Mouse (Mus musculus) MEL (cell line): ENCODE data around the gene Med9. TPM values are rescaled to one million over a fixed set of nuclear protein-coding genes. Genes with fewer than 3 reads are reported as not detected.

Experiments
- DNase-seq: peaks from one replicate; pipeline ENCODE4 v3.0.0; 2011; ENCODE audit warnings: low read depth, low spot score
- H3K27ac ChIP-seq: 2 replicates; pipeline ENCODE4 v1.5.1; 2012; ENCODE audit warnings: low read depth, mild to moderate bottlenecking, control low read depth, low read length, moderate library complexity; ENCODE audit not compliant: control insufficient read depth
- H3K27me3 ChIP-seq, 2 experiments: fragments of 150-350 bp in 1 of 2; sonication (generic) in 1 of 2; 2 replicates each; pipeline ENCODE4 v1.6.1; 2012; ENCODE audit warnings: low read length in 2 of 2, mild to moderate bottlenecking in 2 of 2, improper control_type of control experiment in 1 of 2, moderate library complexity in 1 of 2; ENCODE audit not compliant: insufficient read depth in 2 of 2, control insufficient read depth in 1 of 2
- H3K36me3 ChIP-seq, 2 experiments: 2 replicates each; pipeline ENCODE4 v1.6.1; 2012 to 2014; ENCODE audit warnings: low read length in 2 of 2, improper control_type of control experiment in 1 of 2, inconsistent platforms in 1 of 2, mild to moderate bottlenecking in 1 of 2; ENCODE audit not compliant: insufficient read depth in 2 of 2, control insufficient read depth in 1 of 2
- H3K4me1 ChIP-seq, 2 experiments: fragments of 150-350 bp in 1 of 2; sonication (generic) in 1 of 2; 2 replicates each; pipeline ENCODE4 v1.6.1; 2012; ENCODE audit warnings: low read length in 2 of 2, improper control_type of control experiment in 1 of 2, mild to moderate bottlenecking in 1 of 2; ENCODE audit not compliant: insufficient read depth in 2 of 2, control insufficient read depth in 1 of 2
- H3K4me3 ChIP-seq, 2 experiments: fragments of 150-350 bp in 1 of 2; sonication (generic) in 1 of 2; 2 replicates each; pipeline ENCODE4 v1.5.1; 2012; ENCODE audit warnings: low read depth in 2 of 2, low read length in 2 of 2, mild to moderate bottlenecking in 2 of 2, moderate library complexity in 2 of 2, control low read depth in 1 of 2, improper control_type of control experiment in 1 of 2; ENCODE audit not compliant: control insufficient read depth in 1 of 2, insufficient read depth in 1 of 2
- H3K79me2 ChIP-seq: 2 replicates; pipeline ENCODE4 v1.6.1; 2012; ENCODE audit warnings: mild to moderate bottlenecking, low read length, moderate library complexity; ENCODE audit not compliant: control insufficient read depth, poor library complexity, insufficient read depth
- H3K9ac ChIP-seq: 2 replicates; pipeline ENCODE4 v1.6.1; 2012; ENCODE audit warnings: low read depth, mild to moderate bottlenecking, control low read depth, low read length, moderate library complexity; ENCODE audit not compliant: control insufficient read depth, poor library complexity, severe bottlenecking
- H3K9me3 ChIP-seq: fragments of 150-350 bp; sonication (generic); replicated peaks from 2 replicates; pipeline ENCODE4 v1.6.1; 2012; ENCODE audit warnings: mild to moderate bottlenecking, low read length, improper control_type of control experiment, moderate library complexity; ENCODE audit not compliant: insufficient read depth
- BHLHE40 ChIP-seq: IDR thresholded peaks from 2 replicates; pipeline ENCODE4 v1.6.1; 2012; ENCODE audit warnings: low read depth, mild to moderate bottlenecking, inconsistent platforms, low read length, improper control_type of control experiment, borderline replicate concordance
- CHD2 ChIP-seq: IDR thresholded peaks from 2 replicates; pipeline ENCODE4 v1.6.1; 2011; ENCODE audit warnings: low read length, improper control_type of control experiment
- CTCF ChIP-seq, 3 experiments: IDR thresholded peaks in 2 of 3; conservative IDR thresholded peaks in 1 of 3; 2 replicates each; pipeline ENCODE4 v1.5.1; 2011 to 2012; ENCODE audit warnings: low read length in 3 of 3, low read depth in 2 of 3, mild to moderate bottlenecking in 2 of 3, improper control_type of control experiment in 1 of 3, inconsistent platforms in 1 of 3, mixed read lengths in 1 of 3, moderate library complexity in 1 of 3; ENCODE audit not compliant: control insufficient read depth in 1 of 3, insufficient read depth in 1 of 3, poor library complexity in 1 of 3, severe bottlenecking in 1 of 3
- E2F4 ChIP-seq: IDR thresholded peaks from 2 replicates; pipeline ENCODE4 v1.6.1; 2011; ENCODE audit warnings: low read depth, low read length, improper control_type of control experiment, borderline replicate concordance
- GABPA ChIP-seq: IDR thresholded peaks from 2 replicates; pipeline ENCODE4 v1.6.1; 2012; ENCODE audit warnings: low read depth, mild to moderate bottlenecking, inconsistent platforms, low read length, improper control_type of control experiment, moderate library complexity
- GATA1 ChIP-seq: IDR thresholded peaks from 2 replicates; pipeline ENCODE4 v1.6.1; 2011; ENCODE audit warnings: low read depth, low read length, improper control_type of control experiment
- HCFC1 ChIP-seq: IDR thresholded peaks from 2 replicates; pipeline ENCODE4 v1.6.1; 2012; ENCODE audit warnings: low read depth, mild to moderate bottlenecking, inconsistent platforms, low read length, improper control_type of control experiment, moderate library complexity
- MAX ChIP-seq: IDR thresholded peaks from 2 replicates; pipeline ENCODE4 v1.6.1; 2011; ENCODE audit warnings: low read length, improper control_type of control experiment
- MXI1 ChIP-seq: IDR thresholded peaks from 2 replicates; pipeline ENCODE4 v1.6.1; 2011; ENCODE audit warnings: mild to moderate bottlenecking, low read depth, low read length, improper control_type of control experiment
- MYC ChIP-seq: IDR thresholded peaks from 2 replicates; pipeline ENCODE4 v1.6.1; 2011; ENCODE audit warnings: low read depth, mild to moderate bottlenecking, low read length, improper control_type of control experiment, moderate library complexity
- NRF1 ChIP-seq: IDR thresholded peaks from 2 replicates; pipeline ENCODE4 v1.6.1; 2014; ENCODE audit warnings: low read depth, mild to moderate bottlenecking, inconsistent platforms, low read length, improper control_type of control experiment, moderate library complexity; ENCODE audit not compliant: poor library complexity, insufficient read depth, severe bottlenecking
- POLR2AphosphoS2 ChIP-seq: IDR thresholded peaks from 2 replicates; pipeline ENCODE4 v1.6.1; 2011; ENCODE audit warnings: low read length, improper control_type of control experiment
- POLR2AphosphoS5 ChIP-seq: IDR thresholded peaks from 2 replicates; pipeline ENCODE4 v1.6.1; 2012; ENCODE audit warnings: low read depth, borderline replicate concordance, mild to moderate bottlenecking, inconsistent platforms, low read length, moderate library complexity, mixed read lengths
- RAD21 ChIP-seq: IDR thresholded peaks from 2 replicates; pipeline ENCODE4 v1.6.1; 2011; ENCODE audit warnings: mild to moderate bottlenecking, low read depth, low read length, improper control_type of control experiment
- RCOR1 ChIP-seq: IDR thresholded peaks from 2 replicates; pipeline ENCODE4 v1.6.1; 2012; ENCODE audit warnings: low read depth, mild to moderate bottlenecking, inconsistent platforms, low read length, improper control_type of control experiment
- SIN3A ChIP-seq: IDR thresholded peaks from 2 replicates; pipeline ENCODE4 v1.6.1; 2012; ENCODE audit warnings: low read length, improper control_type of control experiment, inconsistent platforms
- SMC3 ChIP-seq: IDR thresholded peaks from 2 replicates; pipeline ENCODE4 v1.6.1; 2011; ENCODE audit warnings: low read depth, low read length, improper control_type of control experiment
- TBP ChIP-seq: IDR thresholded peaks from 2 replicates; pipeline ENCODE4 v1.8.0; 2011; ENCODE audit warnings: low read depth, low read length, improper control_type of control experiment
- TCF12 ChIP-seq: IDR thresholded peaks from 2 replicates; pipeline ENCODE4 v1.6.1; 2014; ENCODE audit warnings: low read depth, mild to moderate bottlenecking, inconsistent platforms, low read length, improper control_type of control experiment, moderate library complexity
- UBTF ChIP-seq: IDR thresholded peaks from 2 replicates; pipeline ENCODE4 v1.6.1; 2012; ENCODE audit warnings: low read depth, mild to moderate bottlenecking, inconsistent platforms, low read length, improper control_type of control experiment, moderate library complexity, borderline replicate concordance; ENCODE audit not compliant: insufficient read depth
- USF1 ChIP-seq: IDR thresholded peaks from 2 replicates; pipeline ENCODE4 v1.6.1; 2014; ENCODE audit warnings: low read depth, mild to moderate bottlenecking, inconsistent platforms, low read length, improper control_type of control experiment, moderate library complexity
- ZC3H11A ChIP-seq: IDR thresholded peaks from 2 replicates; pipeline ENCODE4 v1.6.1; 2012; ENCODE audit warnings: low read depth, mild to moderate bottlenecking, inconsistent platforms, low read length, improper control_type of control experiment
- ZNF384 ChIP-seq: IDR thresholded peaks from 2 replicates; pipeline ENCODE4 v1.6.1; 2012; ENCODE audit warnings: low read depth, mild to moderate bottlenecking, inconsistent platforms, low read length, improper control_type of control experiment
- polyA plus RNA-seq, 2 experiments: library from polyadenylated mRNA; stranded (reverse) in 1 of 2; unstranded in 1 of 2; fragments of >175 nt in 1 of 2; fragments of >200 nt in 1 of 2; gene quantifications; 2 replicates each; pipeline versions ENCODE4 v1.2.1 to v1.2.4; 2012; ENCODE audit warnings: low replicate concordance in 2 of 2, low read depth in 1 of 2; ENCODE audit not compliant: insufficient read length in 2 of 2, insufficient read depth in 1 of 2, missing spikeins in 1 of 2
- total RNA-seq: library from RNA; depleted of rRNA; stranded (reverse); fragments of 300-350 nt; gene quantifications from 2 replicates; pipeline ENCODE4 v1.2.3, GENCODE M21; 2012

Gene Med9
- total and polyA plus RNA-seq, 3 experiments = 46.8 to 48.4 TPM; not detected in 1

DNA sequence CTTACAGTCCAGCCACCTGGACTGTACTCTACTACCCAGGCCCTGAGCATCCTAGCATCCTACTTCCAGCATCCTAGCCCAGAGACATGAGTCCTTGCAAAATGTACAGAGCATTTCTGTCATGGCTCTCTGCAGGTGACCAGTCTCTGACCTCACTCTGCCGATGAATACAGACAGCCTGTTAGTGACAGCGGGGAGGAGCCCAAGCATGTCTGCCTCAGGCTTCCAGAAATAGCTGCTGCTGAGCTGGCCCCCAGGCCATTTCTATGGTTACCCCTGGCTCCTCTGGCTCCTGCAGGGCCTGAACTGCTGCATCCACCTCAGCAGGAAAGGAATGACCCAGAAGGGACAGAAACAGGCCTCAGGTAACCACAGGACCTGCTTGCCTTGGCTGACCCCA, 23.7 kb downstream of the Med9 start:
- no peak overlapping the region for H3K27ac ChIP-seq
- H3K4me1 ChIP-seq = no peaks in the 10 kb centered on the region
- no peak for DNase-seq
- no peaks in the 10 kb centered on the region for H3K27me3 ChIP-seq
- no peak for TF ChIP-seq MAX
- no peak for TF ChIP-seq NRF1
- no peak for TF ChIP-seq GABPA
- TF ChIP-seq UBTF = no peak
- TF ChIP-seq ZC3H11A = no peak
- no peak for TF ChIP-seq ZNF384
- TF ChIP-seq CTCF (IDR thresholded peaks at IDR 0.05 in 2 of 3, conservative IDR thresholded peaks at IDR 0.05 in 1 of 3; ENCODE audit: control insufficient read depth in 1 of 3, insufficient read depth in 1 of 3, low read depth in 2 of 3, low read length in 3 of 3, poor library complexity in 1 of 3, severe bottlenecking in 1 of 3) = no peak
- no peak for TF ChIP-seq MYC
- no peak for TF ChIP-seq MXI1
- no peak for TF ChIP-seq HCFC1
- TF ChIP-seq BHLHE40 = no peak
- no peak for TF ChIP-seq GATA1
- TF ChIP-seq POLR2AphosphoS2 = no peak
- TF ChIP-seq TCF12 = no peak
- no peak for TF ChIP-seq RCOR1
- TF ChIP-seq SMC3 = no peak
- TF ChIP-seq CHD2 = no peak
- no peak for TF ChIP-seq POLR2AphosphoS5
- TF ChIP-seq, all 39 proteins: peak for 0
- H3K9me3 ChIP-seq = no peaks in the 10 kb centered on the region
- H3K4me3 ChIP-seq = no peak overlapping the region
- no peaks in the 10 kb centered on the region for H3K79me2 ChIP-seq
- H3K36me3 ChIP-seq = no peaks in the 10 kb centered on the region
- H3K9ac ChIP-seq = no peak overlapping the region

DNA sequence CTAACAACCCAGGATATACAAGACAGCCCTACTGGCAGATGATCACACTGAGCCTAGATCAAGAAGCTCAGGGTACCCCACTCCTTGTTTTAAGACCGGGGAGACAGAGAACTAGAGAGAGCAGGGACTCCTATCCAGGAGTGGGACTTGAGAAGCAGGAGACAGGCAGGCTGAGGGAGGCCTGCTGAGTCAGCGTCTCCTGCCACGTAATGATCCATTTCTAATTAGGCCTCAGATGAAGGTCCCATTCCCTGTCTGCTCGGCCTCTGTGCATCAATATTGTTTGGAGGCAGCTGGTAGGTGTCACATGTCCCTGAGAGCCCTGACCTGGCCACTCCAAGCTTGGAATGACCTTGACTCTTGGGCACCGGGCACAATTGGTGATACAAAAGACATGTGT, 25.4 kb downstream of the Med9 start:
- Histone ChIP-seq H3K27me3 (no peaks in the 10 kb centered on the region), H3K27ac (no peak overlapping the region), H3K79me2 (no peaks in the 10 kb centered on the region), H3K36me3 (no peaks in the 10 kb centered on the region), H3K4me3 (no peak overlapping the region), H3K9me3 (no peaks in the 10 kb centered on the region), H3K4me1 (no peaks in the 10 kb centered on the region), H3K9ac (no peak overlapping the region)
- DNase-seq = no peak
- TF ChIP-seq GATA1 (no peak), ZNF384 (no peak), CHD2 (no peak), RCOR1 (no peak), TBP (no peak), RAD21 (no peak), E2F4 (no peak), SIN3A (no peak), GABPA (no peak), TCF12 (no peak), USF1 (no peak), MYC (no peak)
